Mouse (Mus musculus) forebrain, embryonic 16.5 days (tissue): Measurements from ENCODE around the gene Kmt2a. TPM values are rescaled to one million over a fixed set of nuclear protein-coding genes. Genes with fewer than 3 reads are reported as not detected.
A peak's percentile ranks its signal among the peaks of the same experiment; 100 is the strongest.
"Not testable (repeated sequence)": the region's sequence is repeated elsewhere in the genome, so short reads cannot be mapped to it uniquely, and the experiment has no call there.

Source experiments
- ATAC-seq: fragments of 200-750 bp; cut with Nextera tagmentation; 2 replicates; pipeline ENCODE4 v1.8.0; 2017; ENCODE audit warnings: mild to moderate bottlenecking, moderate library complexity
- H3K27ac ChIP-seq: fragments of 300-500 bp; sonication (generic); 2 replicates; pipeline ENCODE4 v1.5.1; 2014; ENCODE audit warnings: low read length, control low read depth
- H3K27me3 ChIP-seq: fragments of 300-500 bp; sonication (generic); replicated peaks from 2 replicates; pipeline ENCODE4 v1.6.1; 2014; ENCODE audit warnings: low read length; ENCODE audit not compliant: control insufficient read depth, insufficient read depth
- H3K36me3 ChIP-seq: fragments of 300-500 bp; sonication (generic); 2 replicates; pipeline ENCODE4 v1.6.1; 2014; ENCODE audit not compliant: control insufficient read depth, insufficient read depth
- H3K4me1 ChIP-seq: fragments of 300-500 bp; sonication (generic); replicated peaks from 2 replicates; pipeline ENCODE4 v1.6.1; 2014; ENCODE audit warnings: low read length; ENCODE audit not compliant: control insufficient read depth, insufficient read depth
- H3K4me2 ChIP-seq: fragments of 300-500 bp; sonication (generic); 2 replicates; pipeline ENCODE4 v1.6.1; 2014; ENCODE audit warnings: mild to moderate bottlenecking, low read length, control low read depth
- H3K4me3 ChIP-seq: fragments of 300-500 bp; sonication (generic); replicated peaks from 2 replicates; pipeline ENCODE4 v1.5.1; 2014; ENCODE audit warnings: mild to moderate bottlenecking, low read length, control low read depth
- H3K9ac ChIP-seq: fragments of 300-500 bp; sonication (generic); replicated peaks from 2 replicates; pipeline ENCODE4 v1.6.1; 2014; ENCODE audit warnings: low read depth, low read length, control low read depth
- H3K9me3 ChIP-seq: fragments of 300-500 bp; sonication (generic); 2 replicates; pipeline ENCODE4 v1.6.1; 2016; ENCODE audit warnings: low read length; ENCODE audit not compliant: control insufficient read depth
- WGBS: fragments of 180-500 bp; shearing (Covaris S2); extraction: QIAGEN DNeasy Blood & Tissue Kit; methylation state at CpG from one replicate; pipeline ENCODE4 v1.1.7; 2014; 5-methylcytosine and 5-hydroxymethylcytosine counted together
- polyA plus RNA-seq: library from polyadenylated mRNA; unstranded; fragments of >200 nt; fragmentation: Nextera tagmentation; extraction: Ambion mirVana; gene quantifications from 2 replicates; pipeline ENCODE4 v1.2.1, GENCODE M21; 2015

Kmt2a gene
- polyA plus RNA-seq, 1 experiment from 2014 or later: 24.3 TPM

DNA sequence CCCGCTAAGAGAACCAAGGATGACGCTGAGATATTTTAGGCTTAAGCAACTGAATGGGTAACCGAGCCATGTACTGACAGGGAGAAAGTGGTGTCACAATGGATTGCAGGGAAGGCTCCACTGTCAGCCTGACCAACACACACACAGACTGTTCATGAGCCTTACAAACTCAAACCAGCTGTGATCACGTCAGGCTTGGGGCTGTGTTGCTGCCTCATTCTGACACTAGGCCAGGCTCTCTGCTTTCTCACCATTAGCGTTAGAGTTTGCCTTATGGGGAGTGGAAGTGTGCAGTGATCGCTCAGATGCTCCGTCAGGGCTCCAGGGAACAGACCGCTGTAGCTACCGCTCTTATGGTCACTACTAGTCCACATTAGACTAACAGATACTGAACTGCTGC, 88.3 kb downstream of the Kmt2a start:
- H3K27me3 ChIP-seq: no peaks in the 10 kb centered on the region
- no peak overlapping the region for H3K27ac ChIP-seq
- H3K4me2 ChIP-seq: no peak overlapping the region
- H3K9me3 ChIP-seq: no peaks in the 10 kb centered on the region
- peaks cover 29% of the 10 kb centered on the region for H3K36me3 ChIP-seq
- no peak for ATAC-seq
- 87% methylated on average over 9 of the region's 9 CpGs for whole genome bisulfite sequencing
- no peak overlapping the region for H3K9ac ChIP-seq
- H3K4me3 ChIP-seq: no peak overlapping the region
- no peaks in the 10 kb centered on the region for H3K4me1 ChIP-seq

DNA sequence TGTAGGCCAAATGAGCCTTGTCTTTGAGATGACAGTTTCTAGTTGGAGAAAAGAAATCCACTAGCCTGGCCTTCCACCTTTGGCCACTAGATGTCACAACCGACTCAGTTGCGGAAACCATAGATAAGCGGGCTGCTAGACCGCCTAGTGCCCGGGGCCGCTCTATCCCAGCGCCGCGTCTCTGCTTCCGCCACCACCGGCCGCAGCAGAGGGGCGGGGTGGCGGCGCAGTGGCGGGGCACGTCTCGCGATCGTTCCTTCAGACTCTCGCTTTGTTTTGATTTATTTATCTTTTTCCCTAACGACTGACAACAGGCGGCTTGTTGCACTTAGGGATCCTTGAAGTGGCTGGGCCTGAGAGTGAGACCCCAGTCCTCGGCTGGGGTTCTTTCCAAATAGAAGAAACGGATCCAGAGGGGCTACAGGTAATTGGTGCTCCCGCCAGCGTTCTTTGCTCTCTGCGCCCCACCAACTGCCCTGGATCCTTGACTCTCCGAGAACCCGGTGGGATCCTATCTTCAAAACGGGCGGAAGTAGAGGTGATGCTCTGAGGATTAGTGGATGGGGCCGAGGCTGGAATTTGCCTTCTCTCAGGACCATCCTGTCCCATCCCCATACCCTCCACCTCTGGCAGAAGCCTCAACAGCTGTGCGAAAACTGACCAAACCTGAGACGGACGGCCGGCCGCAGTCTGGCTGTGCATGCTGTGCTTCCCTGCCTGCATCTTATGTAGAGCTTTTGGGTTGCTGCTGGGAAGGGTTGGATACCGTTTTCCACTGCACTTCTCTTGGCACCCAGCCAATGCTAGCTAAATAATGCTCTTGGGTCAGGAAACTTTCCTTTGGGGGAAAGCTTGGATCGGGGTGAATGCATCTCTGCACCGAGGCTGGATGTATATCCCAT, 108.1 kb downstream of the Kmt2a start:
- H3K36me3 ChIP-seq: 0 out of 2 replicates have a peak, but pooled peaks cover 4% of the 10 kb centered on the region
- H3K27me3 ChIP-seq: no peaks in the 10 kb centered on the region
- H3K27ac ChIP-seq: peak overlapping the region; percentile 81
- 0% methylated on average over 41 of the region's 41 CpGs for WGBS
- H3K4me1 ChIP-seq: peaks cover 9% of the 10 kb centered on the region
- ATAC-seq: peak; percentile 100
- peak overlapping the region; percentile 92 for H3K4me2 ChIP-seq
- H3K9me3 ChIP-seq: no peaks in the 10 kb centered on the region
- peak overlapping the region; percentile 66 for H3K9ac ChIP-seq
- H3K4me3 ChIP-seq: peak overlapping the region; percentile 52

DNA sequence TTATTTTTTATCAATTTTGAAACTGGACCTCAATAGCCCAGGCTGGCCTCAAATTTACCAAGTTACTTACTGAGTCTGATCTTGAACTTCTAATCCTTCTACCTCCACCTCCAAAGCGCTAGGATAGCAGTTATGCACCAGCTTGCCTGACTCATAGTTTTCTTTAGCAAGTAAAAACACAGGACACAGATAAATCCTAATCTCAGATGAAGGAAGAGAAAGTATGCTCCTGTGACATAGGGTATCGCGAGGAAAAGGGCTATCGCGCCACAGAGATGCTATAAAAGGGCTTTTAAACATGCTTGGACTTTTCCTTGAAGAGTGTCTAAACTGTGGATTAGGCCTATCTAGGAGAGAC, 108.7 kb downstream of the Kmt2a start:
- Histone ChIP-seq H3K27me3 (no peaks in the 10 kb centered on the region), H3K27ac (no peak overlapping the region), H3K9me3 (no peaks in the 10 kb centered on the region), H3K4me2 (no peak overlapping the region), H3K4me3 (no peak overlapping the region), H3K36me3 (0 out of 2 replicates have a peak, but pooled peaks cover 4% of the 10 kb centered on the region), H3K4me1 (peaks cover 9% of the 10 kb centered on the region), H3K9ac (no peak overlapping the region)
- 22% methylated on average over 5 of the region's 5 CpGs for WGBS
- ATAC-seq: no peak

DNA sequence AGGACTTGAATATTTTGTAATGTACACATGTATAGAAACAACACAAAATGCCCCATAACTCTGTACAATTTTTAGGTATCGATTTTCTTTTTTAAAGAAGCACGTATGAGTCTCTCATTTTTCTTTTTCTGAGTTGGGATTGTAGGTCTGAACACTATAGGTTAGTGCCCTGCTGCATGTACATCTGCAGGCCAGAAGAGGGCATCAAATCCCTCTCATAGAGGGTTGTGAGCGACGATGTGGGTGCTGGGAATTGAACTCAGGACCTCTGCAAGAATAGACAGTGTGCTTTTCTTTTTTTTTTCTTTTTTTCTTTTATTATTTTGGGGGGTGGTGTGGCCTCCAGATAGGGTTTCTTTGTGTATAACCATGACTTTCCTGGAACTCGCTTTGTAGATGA, 109.7 kb downstream of the Kmt2a start:
- ATAC-seq: no peak
- 92% methylated on average over 5 of the region's 5 CpGs for WGBS
- Histone ChIP-seq H3K4me3 (no peak overlapping the region), H3K27me3 (no peaks in the 10 kb centered on the region), H3K4me1 (peaks cover 11% of the 10 kb centered on the region), H3K27ac (no peak overlapping the region), H3K9me3 (no peaks in the 10 kb centered on the region), H3K36me3 (0 out of 2 replicates have a peak, but pooled peaks cover 2% of the 10 kb centered on the region), H3K4me2 (no peak overlapping the region), H3K9ac (no peak overlapping the region)

DNA sequence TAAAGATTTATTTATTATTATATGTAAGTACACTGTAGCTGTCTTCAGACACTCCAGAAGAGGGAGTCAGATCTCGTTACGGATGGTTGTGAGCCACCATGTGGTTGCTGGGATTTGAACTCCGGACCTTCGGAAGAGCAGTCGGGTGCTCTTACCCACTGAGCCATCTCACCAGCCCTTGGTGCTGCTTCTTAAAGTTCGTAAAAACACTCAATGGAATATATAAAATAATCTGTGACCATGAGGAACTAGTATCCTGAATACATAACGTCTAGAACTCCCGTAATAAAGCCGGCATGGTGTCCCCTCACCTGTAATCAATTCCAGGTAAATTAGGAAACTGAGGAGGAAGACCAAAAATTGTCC, 113.1 kb downstream of the Kmt2a start:
- H3K4me3 ChIP-seq: peak overlapping the region; percentile 90
- H3K36me3 ChIP-seq, ATAC-seq, H3K9me3 ChIP-seq, H3K27ac ChIP-seq, H3K27me3 ChIP-seq, H3K9ac ChIP-seq: not testable (repeated sequence)
- WGBS: 47% methylated on average over 7 of the region's 9 CpGs
- H3K4me1 ChIP-seq: peaks cover 17% of the 10 kb centered on the region
- H3K4me2 ChIP-seq: peak overlapping the region; percentile 23

DNA sequence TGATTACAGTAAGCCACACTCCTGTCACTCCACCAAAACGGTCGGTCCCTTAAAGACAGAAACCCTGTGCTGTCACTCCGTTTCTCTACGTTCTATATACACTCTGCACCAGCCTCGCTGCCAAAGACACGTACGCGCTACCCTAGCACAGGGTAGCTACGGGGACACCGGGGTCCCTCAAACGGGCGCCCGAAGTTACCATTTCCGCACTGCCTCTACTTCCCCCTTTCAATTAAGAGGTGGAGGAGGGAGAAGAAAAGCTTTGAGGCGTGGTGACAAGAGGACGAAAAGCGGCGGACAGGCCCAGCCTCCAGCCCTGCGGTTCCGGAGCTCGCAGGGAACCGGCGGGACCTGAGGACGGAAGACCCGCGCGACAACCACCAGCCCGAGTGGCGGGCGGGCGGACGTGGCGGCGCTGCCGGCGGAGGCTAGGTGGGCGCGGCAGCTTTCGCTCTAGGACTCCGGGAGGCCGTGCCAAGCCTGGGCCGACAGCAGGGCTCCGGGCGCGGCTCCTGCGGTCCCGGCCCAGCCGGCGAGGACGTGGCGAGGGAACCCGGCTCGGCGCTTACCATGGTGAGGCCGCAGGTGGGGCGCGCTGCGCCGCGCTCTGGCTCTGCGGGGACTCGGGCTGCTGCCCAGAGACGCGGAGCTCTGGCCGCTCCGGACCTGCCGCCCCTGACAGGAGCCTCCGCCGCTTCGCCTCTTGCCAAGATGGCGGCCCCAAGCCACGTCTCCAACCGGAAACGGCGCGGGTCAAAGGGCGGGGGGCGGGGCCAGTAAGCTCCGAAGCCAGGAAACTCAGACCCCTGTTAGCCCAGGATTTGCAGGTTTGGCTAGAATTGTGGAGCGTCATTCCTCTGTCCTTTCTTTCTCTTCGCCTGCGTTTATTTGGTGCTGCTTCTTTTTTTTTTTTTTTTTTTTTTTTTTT, 113.7 kb downstream of the Kmt2a start, which contains the start of the genes Arcn1 and Ift46:
Arcn1 (minus strand) TSS at position 745 of the 928 bp plus-strand sequence.
Ift46 (plus strand) TSS at position 808 of the 928 bp plus-strand sequence.
- WGBS: under 1% methylated on average over 82 of the region's 82 CpGs
- no peaks in the 10 kb centered on the region for H3K9me3 ChIP-seq

DNA sequence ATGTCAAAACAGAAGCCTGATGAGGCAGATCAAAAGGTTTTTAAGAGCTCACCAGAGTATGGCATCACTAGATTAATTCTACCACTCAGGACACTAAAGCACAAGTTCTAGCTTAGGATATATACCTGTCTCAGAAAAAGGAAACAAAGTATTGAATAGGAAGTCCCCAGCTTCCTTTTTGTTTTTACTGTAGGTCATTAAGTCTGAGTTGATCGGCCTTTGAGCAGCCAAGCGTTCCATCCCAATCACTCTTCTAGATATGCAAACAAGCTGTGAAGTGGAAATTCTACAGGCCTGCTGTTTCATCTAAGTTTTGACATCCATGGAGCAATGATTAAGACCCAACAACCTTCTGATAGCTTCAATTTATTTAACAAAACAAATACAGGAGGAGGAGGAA, 120.2 kb downstream of the Kmt2a start:
- WGBS: 89% methylated on average over 2 of the region's 2 CpGs
- Histone ChIP-seq H3K27me3 (no peaks in the 10 kb centered on the region), H3K27ac (no peak overlapping the region), H3K4me3 (no peak overlapping the region), H3K4me2 (no peak overlapping the region), H3K4me1 (peaks cover 15% of the 10 kb centered on the region), H3K9ac (no peak overlapping the region), H3K36me3 (peaks cover 11% of the 10 kb centered on the region), H3K9me3 (no peaks in the 10 kb centered on the region)
- ATAC-seq: no peak

More for the DNA sequence above, 113.7 kb downstream of the Kmt2a start, which contains the start of the genes Arcn1 and Ift46:
- H3K4me1 ChIP-seq: peaks cover 17% of the 10 kb centered on the region
- peak within 1 kb of the TSS; percentile 95 for H3K9ac ChIP-seq
- H3K4me2 ChIP-seq: peak within 1 kb of the TSS; percentile 91
- H3K27me3 ChIP-seq: no peaks in the 10 kb centered on the region
- peak within 1 kb of the TSS; percentile 93 for H3K27ac ChIP-seq
- peak within 1 kb of the TSS; percentile 90 for H3K4me3 ChIP-seq
- ATAC-seq: peak; percentile 90
- H3K36me3 ChIP-seq: no peaks in the 10 kb centered on the region
